ENCODE assay signal across 8 mouse cellular contexts in genomic region chr1:153331206-153331605, GRCm38 (mm10). TPM values are rescaled to one million over a fixed set of nuclear protein-coding genes. Genes with fewer than 3 reads are reported as not detected.
DNase-seq lines count a peak whose midpoint lies in the region; ATAC-seq and TF ChIP-seq lines count a peak whose summit lies in the region.

No protein-coding gene starts in this region.

- no peak for TF ChIP-seq POLR2A in liver, adult 2 months (IDR thresholded peaks at IDR 0.05; ENCODE audit: extremely low read depth, insufficient read depth, low read length)
- no peak for TF ChIP-seq POLR2A in olfactory bulb, adult 2 months (IDR thresholded peaks at IDR 0.05; ENCODE audit: insufficient read depth, low read depth, low read length)

- ATAC-seq in limb, embryonic 11.5 days (ENCODE audit: insufficient number of reproducible peaks, low FRiP score, low TSS enrichment, low read depth) = no peak
- no peak for ATAC-seq in inflammation-experienced regulatory T-cells, adult 6 months

- peak overlapping the region; percentile 93 for H3K4me2 ChIP-seq in limb, embryonic 11.5 days (ENCODE audit: low read depth, severe bottlenecking)

- no peak for DNase-seq in liver, adult 2 months (ENCODE audit: extremely low read depth, low read depth, low spot score)
- no peak for DNase-seq in liver
- no peak for DNase-seq in forebrain, embryonic 10.5 days (ENCODE audit: extremely low spot score, low spot score)
- DNase-seq in limb, embryonic 11.5 days (ENCODE audit: low spot score) = no peak
- no peak for DNase-seq in cerebellum, postnatal 25 days
- DNase-seq in left cerebral cortex, postnatal 4 days = no peak

- H3K4me1 ChIP-seq in liver, adult 2 months (ENCODE audit: control insufficient read depth, insufficient read depth, low read length) = peaks cover 3% of the 10 kb centered on the region; the same call in 1 of the 2 replicates
- peaks cover 52% of the 10 kb centered on the region for H3K4me1 ChIP-seq in forebrain, embryonic 10.5 days
- H3K4me1 ChIP-seq in limb, embryonic 11.5 days (ENCODE audit: control insufficient read depth, insufficient read depth, low read length) = 0 out of 2 replicates have a peak, but pooled peaks cover 8% of the 10 kb centered on the region
- H3K4me1 ChIP-seq in olfactory bulb, adult 2 months (ENCODE audit: control insufficient read depth, insufficient read depth, low read length) = peaks cover 9% of the 10 kb centered on the region

- H3K9ac ChIP-seq in liver, adult 2 months (ENCODE audit: low read depth, low read length) = no peak overlapping the region
- H3K9ac ChIP-seq in limb, embryonic 11.5 days (ENCODE audit: low read length) = peak overlapping the region; percentile 27; the same call in 1 of the 2 replicates

- no peaks in the 10 kb centered on the region for H3K9me3 ChIP-seq in forebrain, embryonic 10.5 days
- H3K9me3 ChIP-seq in limb, embryonic 11.5 days (ENCODE audit: control insufficient read depth, low read length) = no peaks in the 10 kb centered on the region

- TF ChIP-seq CTCF in liver, adult 2 months (IDR thresholded peaks at IDR 0.05; ENCODE audit: low read depth, low read length) = no peak
- no peak for TF ChIP-seq CTCF in olfactory bulb, adult 2 months (IDR thresholded peaks at IDR 0.05; ENCODE audit: insufficient read depth, low read depth, low read length)

- peaks cover 3% of the 10 kb centered on the region; the same call in 1 of the 2 replicates for H3K79me2 ChIP-seq in liver, adult 2 months (ENCODE audit: control insufficient read depth, insufficient read depth, low read length)

- intact Hi-C loops in left cerebral cortex, postnatal 4 days (cut with DNase I) = no loop called here

- WGBS in liver, adult 2 months = 12% methylated on average over 4 of the region's 4 CpGs
- 1% methylated on average over 4 of the region's 4 CpGs for WGBS in forebrain, embryonic 10.5 days
- WGBS in limb, embryonic 11.5 days = 2% methylated on average over 4 of the region's 4 CpGs
- 7% methylated on average over 4 of the region's 4 CpGs for WGBS in olfactory bulb, adult 2 months

- H3K27me3 ChIP-seq in liver, adult 2 months (ENCODE audit: control insufficient read depth, insufficient read depth, low read length) = no peaks in the 10 kb centered on the region
- H3K27me3 ChIP-seq in forebrain, embryonic 10.5 days (ENCODE audit: poor library complexity, severe bottlenecking) = no peaks in the 10 kb centered on the region
- H3K27me3 ChIP-seq in limb, embryonic 11.5 days (ENCODE audit: control insufficient read depth, insufficient read depth, low read length) = no peaks in the 10 kb centered on the region

- H3K27ac ChIP-seq in liver, adult 2 months (replicated peaks; ENCODE audit: insufficient read depth, low read depth, low read length) = no peak overlapping the region
- peak overlapping the region; percentile 97; the same call in 1 of the 2 replicates for H3K27ac ChIP-seq in forebrain, embryonic 10.5 days
- H3K27ac ChIP-seq in limb, embryonic 11.5 days (replicated peaks; ENCODE audit: low read depth, low read length) = no peak overlapping the region
- peak overlapping the region; percentile 8; the same call in 1 of the 2 replicates for H3K27ac ChIP-seq in olfactory bulb, adult 2 months (ENCODE audit: insufficient read depth, low read depth, low read length)

- no peaks in the 10 kb centered on the region for H3K36me3 ChIP-seq in liver, adult 2 months (ENCODE audit: control insufficient read depth, insufficient read depth, low read length)
- peaks cover 3% of the 10 kb centered on the region for H3K36me3 ChIP-seq in forebrain, embryonic 10.5 days (replicated peaks)
- H3K36me3 ChIP-seq in limb, embryonic 11.5 days (ENCODE audit: control insufficient read depth, insufficient read depth, low read length) = no peaks in the 10 kb centered on the region

- H3K4me3 ChIP-seq in liver, adult 2 months (ENCODE audit: insufficient read depth, low read depth, low read length) = peak overlapping the region; percentile 70
- H3K4me3 ChIP-seq in forebrain, embryonic 10.5 days = peak overlapping the region; percentile 97
- H3K4me3 ChIP-seq in limb, embryonic 11.5 days (ENCODE audit: low read depth, low read length) = peak overlapping the region; percentile 70
- peak overlapping the region; percentile 10; the same call in 1 of the 2 replicates for H3K4me3 ChIP-seq in olfactory bulb, adult 2 months (ENCODE audit: insufficient read depth, low read depth, low read length)

RNA-seq across cellular contexts. Expression of gene Lamc1, which starts 1.4 kb away (rescaled TPM):
- total RNA-seq in liver, adult 2 months (2014; rRNA removed) = 8.1 and 9.1 TPM in 2 replicates
- 9.8 and 11.5 TPM in 2 replicates for polyA plus RNA-seq in liver, adult 2 months (2012; rRNA removed)
- polyA plus RNA-seq in forebrain, embryonic 10.5 days (2016; fragmentation: Nextera tagmentation; extraction: Ambion mirVana) = 23.3 and 24.1 TPM in 2 replicates
- 29.9 and 34.8 TPM in 2 replicates for polyA plus RNA-seq in limb, embryonic 11.5 days (2014; fragmentation: Nextera tagmentation; extraction: Ambion mirVana)
- not detected in 2 replicates for polyA plus RNA-seq in olfactory bulb, adult 2 months (2012; ENCODE audit: insufficient read depth, insufficient read length, low replicate concordance, missing spikeins)
- total RNA-seq in left cerebral cortex, postnatal 4 days (2021) = 10 to 100 TPM; 41.9 to 46.2 TPM
- polyA plus RNA-seq in inflammation-experienced regulatory T-cells, adult 6 months (2017; shearing (Covaris generic)) = 10 to 100 TPM in 1 of 3 experiments, 1 to 10 TPM in 2; 6.2 to 11.7 (median 8.9) TPM

Comparison
In these comparisons a context has a peak if more than half of its experiments do, and no peak if none do; other contexts are left out.
1. H3K27ac ChIP-seq: peak in forebrain, embryonic 10.5 days (single experiment) and olfactory bulb, adult 2 months (single experiment); none in liver, adult 2 months (single experiment) and limb, embryonic 11.5 days (single experiment).
2. H3K4me3 ChIP-seq: peak in every context shown above with its lines; median percentile 97 in forebrain, embryonic 10.5 days; 70 in liver, adult 2 months; 70 in limb, embryonic 11.5 days; 10 in olfactory bulb, adult 2 months.